Mouse (Mus musculus): ENCODE measurements around the gene Cdkal1. TPM values are rescaled to one million over a fixed set of nuclear protein-coding genes. Genes with fewer than 3 reads are reported as not detected.

Gene Cdkal1
- total RNA-seq, 2 experiments from 2014 or later = 23.7 to 26.3 TPM

DNA sequence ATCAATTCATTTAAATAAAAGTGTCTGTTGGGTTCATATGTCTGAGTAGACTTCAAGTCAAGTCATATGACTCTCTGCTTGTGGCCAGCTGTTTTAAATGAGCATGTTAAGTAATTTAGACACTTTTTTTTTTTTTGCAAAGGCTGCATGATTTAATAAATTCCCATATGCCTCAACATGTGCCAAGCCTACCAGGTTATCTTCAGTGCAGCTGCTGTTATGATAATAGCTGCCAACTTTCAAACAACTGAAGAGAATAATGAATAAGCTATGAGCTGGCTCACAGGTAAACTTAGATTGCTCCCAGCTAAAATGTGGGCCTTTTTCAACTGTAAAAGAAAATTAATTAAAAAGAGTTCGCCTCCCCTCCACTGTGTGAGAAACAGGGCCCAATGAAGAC is 341.4 kb downstream of the Cdkal1 start:
- DNase-seq (ENCODE audit: low spot score in 2 of 2) = no peak

DNA sequence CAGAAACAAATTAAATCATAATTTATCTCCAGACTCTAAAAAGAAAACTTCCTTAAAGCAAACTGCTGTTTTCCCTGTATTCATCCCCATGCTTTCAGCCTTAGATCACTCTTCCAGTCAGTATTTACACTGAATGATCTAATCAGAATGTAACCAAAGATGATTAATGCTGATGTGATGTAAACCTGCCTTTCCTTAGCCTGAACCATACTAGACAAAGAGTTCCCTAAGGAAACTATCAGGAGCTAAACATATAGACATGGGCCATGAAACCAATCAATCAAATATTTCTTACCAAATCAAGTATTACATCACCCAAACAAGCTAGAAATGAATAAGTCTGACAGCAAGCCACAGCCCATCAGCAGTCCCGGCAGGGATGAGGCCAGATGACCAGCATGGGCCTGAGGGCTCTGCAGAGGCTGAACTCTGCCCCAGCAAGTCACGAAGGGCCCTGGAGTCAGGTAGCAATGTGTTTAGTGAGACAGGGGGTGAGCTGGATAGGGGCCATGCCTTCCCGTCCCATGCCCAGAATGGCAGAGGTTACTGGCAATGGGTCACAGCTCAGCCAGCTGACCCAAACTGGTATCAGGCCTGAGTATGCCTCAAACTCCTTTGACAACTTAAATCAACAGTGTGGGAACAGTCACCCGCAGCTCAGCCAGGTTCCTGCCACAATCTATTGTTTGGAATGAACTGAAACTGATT is 350.5 kb downstream of the Cdkal1 start:
- no peak for DNase-seq (ENCODE audit: low spot score in 2 of 2)

DNA sequence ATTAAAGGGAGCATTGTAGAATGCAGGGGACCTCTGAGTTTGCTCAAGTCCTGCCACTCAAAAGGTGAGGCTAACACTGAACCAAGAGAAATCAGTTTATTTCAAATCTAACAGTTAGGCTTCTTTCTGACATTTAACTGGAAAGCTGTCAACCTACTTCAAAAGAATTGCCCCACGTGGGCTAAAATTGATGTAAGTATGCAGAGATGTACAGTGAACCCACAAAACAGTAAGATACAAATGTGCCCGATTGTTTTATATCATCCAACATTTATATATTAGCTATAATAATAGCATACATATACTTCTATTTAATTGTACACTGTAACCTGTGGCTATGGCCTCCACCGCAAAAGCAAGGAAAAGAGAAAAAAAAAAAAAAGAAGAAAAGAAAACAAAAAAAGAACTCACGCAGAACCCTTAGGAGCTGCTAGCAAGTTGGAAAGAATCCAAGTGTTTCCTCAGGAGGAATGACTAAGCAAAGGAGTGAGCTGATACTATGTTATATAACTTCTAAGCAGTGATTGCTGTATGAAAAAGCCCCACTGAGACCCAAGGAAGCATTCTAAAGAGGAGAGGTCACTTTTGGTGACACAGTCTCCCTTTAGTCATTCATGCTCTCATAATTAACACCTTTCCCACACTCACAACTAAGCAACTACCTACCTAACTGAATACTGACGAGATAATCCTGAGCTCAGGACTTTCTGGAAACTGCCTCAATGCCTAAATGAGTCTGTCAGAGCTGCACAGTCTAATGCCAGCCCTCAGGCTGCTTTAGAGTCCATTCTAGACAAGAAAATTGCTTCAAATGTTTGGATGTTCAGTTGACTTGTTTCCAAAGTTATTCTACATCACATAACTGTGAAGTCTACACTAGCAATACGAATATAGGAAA is 352.1 kb downstream of the Cdkal1 start:
- DNase-seq (ENCODE audit: low spot score in 2 of 2) = peak in 1 of 2 experiments; percentile 15

DNA sequence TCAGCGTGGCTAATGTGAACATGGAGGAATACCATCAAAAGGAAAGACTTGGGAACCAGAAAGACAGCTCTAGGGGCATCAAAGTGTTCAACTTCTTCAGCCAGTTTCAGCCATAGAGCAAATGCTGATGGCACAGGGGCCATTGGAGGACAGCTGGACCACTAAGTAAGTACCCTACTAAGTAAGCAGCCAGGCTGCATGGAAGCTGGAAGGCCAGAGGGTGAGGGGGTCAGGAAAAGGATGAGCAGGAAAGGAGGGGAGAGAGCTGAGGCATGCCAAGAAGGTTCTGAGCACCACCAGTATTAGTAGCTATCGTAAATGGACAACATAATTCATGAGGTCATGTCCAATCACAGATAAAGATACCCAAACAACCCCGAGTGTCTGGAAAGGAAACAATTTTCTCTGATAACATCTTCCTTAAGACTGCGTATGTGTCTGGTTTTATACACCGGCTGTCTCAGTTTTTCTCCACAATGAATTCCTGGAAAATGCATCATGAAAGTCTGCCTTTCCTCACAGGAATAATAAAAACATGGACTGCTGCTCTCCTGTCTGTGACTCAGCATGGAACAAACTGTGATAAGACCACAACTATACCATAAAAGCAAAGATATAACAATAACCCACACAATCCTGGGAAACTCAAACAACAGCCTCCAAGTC is 352.9 kb downstream of the Cdkal1 start:
- DNase-seq (ENCODE audit: low spot score in 2 of 2) = no peak

DNA sequence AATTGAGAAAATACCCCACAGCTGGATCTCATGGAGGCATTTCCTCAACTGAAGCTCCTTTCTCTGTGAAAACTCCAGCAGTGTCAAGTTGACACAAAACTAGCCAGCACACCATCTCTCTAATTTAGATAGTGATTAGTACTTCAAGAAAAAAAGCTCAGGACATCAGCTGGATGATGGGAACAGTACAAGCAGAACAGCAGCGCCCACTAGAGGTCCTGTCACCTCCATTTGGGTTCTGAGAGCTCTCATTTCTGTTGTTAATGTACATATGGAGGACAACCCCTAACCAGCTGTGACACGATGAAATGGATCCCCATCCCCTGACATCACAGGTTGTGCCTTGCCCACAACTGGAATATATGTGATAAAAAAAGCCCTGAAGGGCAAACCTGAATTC is 354.3 kb downstream of the Cdkal1 start:
- no peak for DNase-seq (ENCODE audit: low spot score in 2 of 2)

DNA sequence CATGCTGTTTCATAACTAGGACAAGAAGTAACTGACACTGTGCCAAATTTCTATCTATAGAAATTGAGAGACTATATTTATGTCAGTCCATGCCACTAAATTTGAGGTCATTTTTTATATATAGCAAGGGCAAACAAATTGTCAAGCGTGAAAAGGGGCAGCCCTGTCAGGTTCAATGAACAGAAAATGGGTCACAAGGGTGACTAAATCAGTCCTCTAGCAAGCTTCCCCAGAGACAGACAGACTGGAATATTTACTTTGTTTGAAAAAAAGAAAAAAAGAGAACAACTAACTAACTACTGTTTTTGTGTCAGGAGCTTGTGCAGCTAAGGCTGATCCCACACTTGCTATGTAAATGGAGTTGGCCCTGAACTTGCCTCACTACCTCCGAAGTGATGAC is 355.7 kb downstream of the Cdkal1 start:
- DNase-seq (ENCODE audit: low spot score in 2 of 2) = no peak

DNA sequence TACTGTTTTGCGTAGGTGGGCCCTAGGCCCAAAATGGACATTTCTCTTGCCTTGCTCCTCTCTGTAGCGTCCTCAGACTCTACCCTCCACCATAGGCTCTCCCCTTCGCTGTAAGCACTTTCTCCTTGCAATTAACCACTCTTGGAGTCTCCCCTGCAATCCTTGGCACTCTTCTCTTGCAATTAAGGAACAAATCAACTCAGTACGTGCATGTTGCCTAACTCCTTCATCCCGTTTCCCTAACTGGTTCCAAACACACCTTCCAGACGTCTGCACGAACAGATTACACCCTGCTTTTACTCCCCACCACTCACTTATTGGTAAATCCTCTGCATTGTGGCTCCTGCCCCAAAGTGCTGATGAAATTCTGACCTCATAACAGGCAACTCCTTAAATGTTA is 358.2 kb downstream of the Cdkal1 start:
- no peak for DNase-seq (ENCODE audit: low spot score in 2 of 2)

DNA sequence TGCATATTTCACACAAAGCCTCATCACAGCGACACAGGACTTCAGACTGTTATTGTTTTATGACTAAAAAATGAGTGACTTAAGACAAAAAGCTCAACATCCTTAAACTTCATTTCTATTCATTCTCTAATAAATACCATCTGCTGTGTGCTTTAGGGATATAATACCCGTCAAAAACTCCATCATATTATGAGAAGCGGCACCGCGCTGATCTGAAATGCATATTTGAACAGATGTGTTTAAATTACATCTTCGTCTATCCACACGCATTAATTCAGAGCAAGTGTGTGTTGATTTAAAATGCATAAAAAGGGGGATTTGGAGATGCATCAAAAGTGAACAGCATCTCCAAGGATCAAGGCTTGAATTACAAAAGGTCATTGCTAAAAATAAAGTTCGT is 365.1 kb downstream of the Cdkal1 start:
- no peak for DNase-seq (ENCODE audit: low spot score in 2 of 2)

DNA sequence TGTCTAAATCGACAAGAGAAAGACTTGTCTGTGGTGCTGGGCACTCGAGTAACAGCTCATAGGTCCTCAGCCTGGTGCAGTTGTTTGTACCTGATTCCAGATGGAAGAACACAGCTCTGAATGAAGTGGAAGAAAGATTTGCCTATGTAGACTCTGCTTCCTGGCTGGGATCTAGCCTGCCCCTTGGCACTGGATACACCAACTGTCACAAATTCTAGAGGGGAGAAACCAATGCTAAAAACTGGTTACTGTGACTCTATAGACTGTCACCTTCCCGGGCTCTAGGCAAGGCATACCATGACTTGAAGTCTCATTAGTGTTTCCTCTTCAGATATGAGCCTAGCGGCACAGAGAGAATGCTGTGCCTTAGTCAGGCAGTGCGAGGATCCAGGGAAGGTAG is 366.0 kb downstream of the Cdkal1 start:
- no peak for DNase-seq (ENCODE audit: low spot score in 2 of 2)

DNA sequence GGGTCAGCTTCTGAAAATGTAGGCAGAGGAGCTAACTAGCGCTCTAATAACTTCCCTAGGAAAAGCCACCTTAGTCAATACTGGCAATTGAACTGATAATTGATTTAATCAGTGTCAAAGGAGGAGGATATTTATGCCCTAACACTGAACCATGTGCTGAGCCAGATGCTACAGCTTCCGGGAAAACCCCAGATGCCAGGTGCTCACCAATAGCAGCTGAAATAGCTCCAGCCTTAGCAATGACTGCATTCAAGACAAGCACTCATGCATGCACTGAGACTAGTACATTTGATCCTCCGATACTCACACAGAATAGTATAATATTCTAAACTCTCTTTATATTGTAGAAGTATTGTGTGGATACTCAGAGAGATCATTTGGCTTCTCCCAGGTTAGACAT is 368.8 kb downstream of the Cdkal1 start:
- no peak for DNase-seq (ENCODE audit: low spot score in 2 of 2)

DNA sequence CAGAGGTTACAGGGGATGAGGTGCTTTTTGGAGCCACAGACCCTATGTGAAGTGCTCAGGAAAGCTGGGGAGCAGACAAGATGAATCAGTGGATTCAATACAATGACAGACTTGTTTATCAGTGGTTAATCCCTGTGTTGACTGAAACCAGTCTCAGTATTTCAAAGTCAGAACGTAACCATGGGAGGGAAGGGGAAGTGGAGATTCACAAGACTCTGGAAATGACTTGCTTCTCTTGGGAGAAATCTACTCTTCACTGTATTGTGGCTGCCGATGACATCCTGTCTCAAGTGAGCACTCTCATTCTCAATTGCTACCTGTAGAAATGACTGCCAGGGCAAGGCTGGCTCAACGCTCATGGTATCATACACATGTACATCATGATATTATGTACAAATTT is 371.5 kb downstream of the Cdkal1 start:
- DNase-seq (ENCODE audit: low spot score in 2 of 2) = no peak

DNA sequence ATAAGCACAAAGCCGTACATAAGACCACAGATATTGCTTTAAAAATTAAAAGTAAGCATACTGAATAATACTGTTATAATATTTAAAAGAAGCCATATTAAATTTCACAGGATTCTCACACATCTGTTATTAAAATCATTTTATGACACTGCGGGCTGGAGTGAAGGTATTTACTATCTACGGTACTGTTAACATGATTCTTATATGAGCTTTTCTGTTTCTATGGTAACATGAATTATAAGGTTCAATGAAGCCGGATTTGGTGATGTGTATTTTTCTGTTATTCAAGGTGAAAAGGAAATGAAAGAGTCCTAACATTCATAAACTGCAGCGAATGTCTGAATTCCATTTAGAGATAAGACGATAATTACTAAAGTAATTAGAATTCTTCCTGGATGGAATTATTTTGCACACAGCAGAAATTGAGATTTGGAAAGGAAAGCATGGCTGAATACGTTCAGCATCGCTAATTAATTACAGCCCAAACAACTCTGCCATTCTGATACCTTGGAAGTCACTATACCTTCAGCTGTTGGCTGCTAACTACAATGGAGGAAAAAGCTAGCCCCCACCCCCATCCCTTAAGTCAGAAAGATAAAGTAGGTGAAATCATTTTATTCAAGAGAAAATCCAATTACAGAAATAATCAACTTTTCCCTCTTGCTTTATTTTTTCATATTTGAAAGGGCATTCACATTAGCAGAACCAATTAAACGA is 373.2 kb downstream of the Cdkal1 start:
- DNase-seq (ENCODE audit: low spot score in 2 of 2) = no peak

DNA sequence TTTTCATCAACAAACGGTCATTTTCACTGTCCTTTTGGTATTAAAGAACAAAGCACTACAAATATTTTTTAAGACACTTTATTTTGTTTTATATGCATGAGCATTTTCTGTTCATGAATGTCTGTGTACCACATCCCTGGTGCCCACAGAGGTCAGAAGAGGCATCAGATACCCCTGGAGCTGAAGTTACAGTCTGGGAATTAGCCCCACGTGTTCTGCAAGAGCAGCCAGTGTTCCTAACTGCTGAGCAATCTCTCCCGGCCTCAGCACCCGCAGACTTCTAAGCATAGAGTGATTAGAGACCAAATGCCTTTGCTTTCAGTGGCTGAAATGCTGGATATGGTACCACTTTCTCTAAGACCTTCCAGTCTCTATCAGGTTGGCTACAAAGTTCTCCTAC is 379.1 kb downstream of the Cdkal1 start:
- no peak for DNase-seq (ENCODE audit: low spot score in 2 of 2)

DNA sequence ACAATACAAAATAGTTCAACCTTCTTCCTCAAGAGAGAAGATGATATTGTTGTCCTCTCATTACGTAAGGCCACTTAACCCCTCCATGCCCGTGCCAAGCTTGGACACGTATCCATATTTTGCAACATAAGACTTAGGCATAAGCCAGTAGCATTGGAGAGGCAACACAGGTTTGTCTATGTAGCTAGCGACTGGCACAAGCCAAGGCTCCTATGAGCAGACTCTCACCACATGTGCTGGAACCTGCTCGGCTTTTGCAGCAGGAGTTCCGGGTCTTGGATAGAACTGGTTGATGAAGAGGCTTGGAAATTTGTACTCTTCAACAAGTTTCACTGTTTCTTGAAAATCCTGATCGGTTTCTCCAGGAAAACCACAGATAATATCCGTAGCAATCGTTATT is 381.2 kb downstream of the Cdkal1 start:
- no peak for DNase-seq (ENCODE audit: low spot score in 2 of 2)

DNA sequence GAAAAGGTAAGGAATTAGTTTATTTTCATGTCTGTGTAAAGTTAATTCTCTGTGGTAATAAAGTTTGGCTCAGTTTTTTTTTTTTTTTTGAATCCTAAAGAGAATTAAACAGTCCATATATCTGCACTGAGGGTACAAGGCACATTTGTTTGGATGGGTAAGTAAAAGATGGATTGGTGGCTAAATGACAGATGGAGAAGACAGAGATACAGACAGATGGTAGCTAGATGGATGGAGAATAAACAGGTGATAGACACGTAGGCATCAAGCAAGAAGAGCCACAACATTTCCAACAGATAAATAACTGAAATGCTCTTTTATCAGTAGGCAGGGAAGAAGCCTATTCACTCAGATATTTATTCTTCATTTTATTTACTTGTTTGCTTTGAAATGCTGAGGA is 381.7 kb downstream of the Cdkal1 start:
- no peak for DNase-seq (ENCODE audit: low spot score in 2 of 2)

DNA sequence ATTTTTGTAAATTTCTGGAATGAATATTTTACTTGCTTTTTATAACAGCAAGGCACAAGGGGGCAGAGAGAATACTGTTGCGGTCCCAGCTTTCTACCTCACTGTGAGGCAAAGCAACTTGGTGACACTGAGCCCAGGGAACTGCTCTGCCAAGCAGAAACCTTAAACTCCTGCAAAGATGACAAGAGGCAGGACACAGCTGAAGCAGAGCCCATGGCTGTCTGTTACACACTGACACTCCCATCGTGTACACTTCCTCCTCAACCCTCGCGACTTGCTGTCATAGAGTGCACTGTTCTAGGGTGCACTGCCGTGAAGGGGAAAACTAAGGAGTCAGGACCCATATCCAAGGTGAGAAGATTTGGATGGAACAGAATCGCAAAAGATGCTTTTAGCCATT is 393.2 kb downstream of the Cdkal1 start:
- no peak for DNase-seq (ENCODE audit: low spot score in 2 of 2)

DNA sequence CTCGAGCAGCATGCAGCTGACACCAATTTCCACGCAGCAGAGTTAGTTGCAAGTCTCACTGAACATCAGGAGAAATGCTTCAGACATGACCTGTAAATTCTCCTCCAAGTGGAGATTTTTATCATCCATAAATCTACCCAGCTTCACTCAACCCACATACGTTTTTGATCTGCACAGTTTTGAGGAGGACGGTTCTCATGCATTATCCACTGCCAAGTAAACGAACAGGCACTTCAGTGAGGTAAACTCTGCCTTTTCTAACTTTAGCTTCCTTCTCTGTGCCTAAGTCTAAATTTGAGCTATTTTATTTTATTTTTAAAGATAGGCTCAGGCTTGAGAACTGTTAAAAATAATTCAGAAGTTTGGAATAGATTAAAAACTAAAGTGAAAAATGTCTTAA is 394.7 kb downstream of the Cdkal1 start:
- no peak for DNase-seq (ENCODE audit: low spot score in 2 of 2)

DNA sequence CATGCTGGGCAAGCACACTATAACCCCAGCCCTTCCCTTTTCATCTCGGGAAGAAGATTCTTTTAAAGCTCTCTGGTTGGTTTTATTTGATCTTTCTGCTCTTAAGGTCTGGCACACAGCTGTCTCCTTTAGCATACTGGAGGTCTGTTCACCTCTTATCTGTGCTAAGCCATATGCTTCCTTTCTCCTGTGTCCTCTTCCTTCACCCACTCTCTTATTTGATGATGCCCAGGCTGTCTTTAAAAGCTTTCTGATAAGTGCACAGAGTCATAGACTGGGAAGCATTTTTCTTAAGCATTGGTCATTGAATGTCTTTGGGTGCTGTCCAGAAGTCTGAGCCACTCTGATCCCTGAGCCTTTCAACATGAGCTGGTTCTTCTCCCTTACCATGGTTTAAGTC is 397.1 kb downstream of the Cdkal1 start:
- DNase-seq (ENCODE audit: low spot score in 2 of 2) = no peak

DNA sequence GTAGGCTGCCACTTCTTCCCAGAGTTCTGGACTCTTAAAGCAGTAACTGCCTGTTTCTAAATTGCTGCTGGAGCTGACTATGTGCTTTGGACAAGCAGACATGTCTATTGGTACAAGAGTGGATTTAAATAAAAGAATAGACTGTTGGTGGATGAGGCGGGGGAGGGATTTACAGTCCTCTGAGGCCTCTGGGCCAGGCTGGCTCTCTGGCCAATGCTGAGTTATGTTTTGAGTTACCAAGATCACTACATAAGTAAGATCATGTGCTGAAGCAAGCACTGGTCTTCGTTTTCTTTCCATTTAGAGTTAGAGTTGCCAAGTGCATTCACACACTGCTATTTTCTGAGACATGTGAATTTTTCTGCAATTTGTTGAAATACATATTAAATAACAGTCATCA is 418.4 kb downstream of the Cdkal1 start:
- no peak for DNase-seq (ENCODE audit: low spot score in 2 of 2)

DNA sequence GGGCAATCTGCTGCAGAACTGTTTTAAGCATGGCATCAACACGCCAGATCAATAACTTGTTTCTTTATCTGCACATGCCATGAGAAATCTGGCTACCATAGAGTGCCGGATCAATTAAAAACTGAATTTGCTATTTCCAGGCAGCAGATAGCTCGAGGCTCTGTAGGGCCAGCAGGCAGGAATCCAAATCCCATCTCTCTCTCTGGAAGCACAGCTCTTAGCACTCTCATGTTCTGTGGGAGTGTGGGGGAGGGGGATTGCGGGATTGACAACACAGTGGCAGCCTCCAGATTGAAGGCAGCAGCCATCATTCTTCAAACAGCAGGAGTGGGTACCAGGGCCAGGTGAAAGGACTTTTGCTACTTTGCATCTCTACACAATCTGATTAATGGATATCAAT is 420.7 kb downstream of the Cdkal1 start:
- DNase-seq (ENCODE audit: low spot score in 2 of 2) = peak in 1 of 2 experiments; percentile 8

DNA sequence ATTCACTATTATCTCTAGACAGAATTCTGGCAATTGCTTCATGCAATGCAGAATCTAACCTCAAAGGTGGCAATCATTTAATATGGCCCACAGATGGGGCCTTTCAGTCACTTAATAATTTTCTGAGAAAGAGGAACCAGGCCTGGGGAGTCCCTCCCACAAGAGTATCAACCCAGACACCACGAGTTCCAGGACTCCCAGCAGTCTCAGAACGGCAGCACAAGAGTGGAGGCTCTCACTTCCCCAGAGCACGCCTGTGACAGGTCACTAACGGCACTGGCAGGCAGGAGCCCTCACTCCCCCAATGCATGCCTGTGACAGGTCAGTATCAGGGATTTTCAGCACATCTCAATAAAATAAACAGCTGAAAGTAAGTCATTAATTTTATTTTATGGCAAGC is 424.6 kb downstream of the Cdkal1 start:
- DNase-seq (ENCODE audit: low spot score in 2 of 2) = no peak

DNA sequence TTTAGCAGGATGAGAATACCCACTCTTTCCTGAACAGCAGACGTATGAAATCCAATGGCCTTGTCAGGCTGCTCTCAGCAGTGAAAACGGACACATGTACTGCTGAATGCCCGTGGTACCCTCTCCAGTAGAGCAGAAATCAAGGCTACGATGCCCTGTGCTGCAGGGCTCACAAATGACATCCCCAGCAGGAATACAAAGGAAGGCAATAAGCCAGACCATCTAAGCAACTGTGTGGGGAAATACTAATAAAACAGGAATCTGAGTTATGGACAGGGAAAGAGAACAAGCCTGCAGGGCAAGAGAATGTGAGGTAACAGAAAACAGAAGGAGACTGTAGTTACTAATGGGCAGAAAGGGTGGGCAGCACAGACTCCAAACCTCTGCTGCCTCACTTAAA is 425.6 kb downstream of the Cdkal1 start:
- no peak for DNase-seq (ENCODE audit: low spot score in 2 of 2)
